Mouse (Mus musculus) ES-Bruce4 (cell line): Measurements from ENCODE around the gene Ssbp3.

Experiments used
- CTCF ChIP-seq: IDR thresholded peaks from one replicate; pipeline ENCODE4 v1.8.1; 2011; ENCODE audit warnings: low read depth, low read length
- EP300 ChIP-seq: IDR thresholded peaks from 2 replicates; pipeline ENCODE4 v1.6.1; 2011; ENCODE audit warnings: low read depth, low read length; ENCODE audit not compliant: insufficient read depth
- POLR2A ChIP-seq: IDR thresholded peaks from one replicate; pipeline ENCODE4 v1.8.1; 2011; ENCODE audit warnings: low read length; ENCODE audit not compliant: insufficient read depth

DNA sequence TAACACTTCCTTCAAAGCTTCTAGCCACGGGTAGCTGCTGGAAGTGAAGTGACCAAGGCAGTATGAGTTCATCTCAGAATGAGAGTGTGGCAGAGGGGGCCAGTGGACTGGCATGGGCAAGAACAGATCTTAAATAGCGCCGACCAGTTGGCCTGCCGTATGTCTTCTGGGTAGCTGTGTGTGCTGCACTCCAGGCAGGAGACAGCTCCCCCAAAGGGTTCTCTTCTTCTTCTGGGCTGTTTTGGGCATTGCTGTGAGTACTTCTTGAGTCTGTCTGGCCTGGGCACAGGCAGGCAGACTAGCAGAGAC, 29.4 kb downstream of the Ssbp3 start:
- TF ChIP-seq POLR2A (no peak), CTCF (no peak), EP300 (no peak)
